Mouse (Mus musculus): Measurements from ENCODE around the gene 4930470P17Rik.
"Not testable (repeated sequence)": the region's sequence is repeated elsewhere in the genome, so short reads cannot be mapped to it uniquely, and the experiment has no call there.

Gene 4930470P17Rik

DNA sequence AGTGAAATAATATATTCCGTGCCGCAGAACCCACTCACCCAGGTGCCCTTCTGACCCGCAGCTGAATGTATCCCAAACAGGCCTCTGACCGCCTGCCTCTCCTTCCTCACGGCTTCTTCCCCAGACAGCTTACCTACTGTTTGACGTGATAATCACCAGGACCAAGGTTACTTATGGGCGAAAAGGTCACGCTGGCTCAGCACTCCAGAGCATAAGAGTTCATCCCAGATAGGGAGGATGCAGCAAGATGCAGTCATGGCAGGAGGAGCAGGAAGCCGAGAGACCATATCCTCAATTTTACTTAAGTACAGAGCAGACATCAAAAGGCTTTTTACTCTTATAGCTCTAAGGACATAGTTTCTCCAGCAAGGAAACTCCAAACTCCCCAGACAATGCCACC, at the start of gene 4930470P17Rik:
4930470P17Rik (minus strand) TSS at position 101 of the 400 bp plus-strand sequence.
- no peak for DNase-seq

- DNase-seq, result no peak
Measured at GRCm38 (mm10) chr2:170651483-170651882, 49.7 kb upstream of the 4930470P17Rik start.

- no peak for DNase-seq
Measured at GRCm38 (mm10) chr2:170648542-170648941, 46.7 kb upstream of the 4930470P17Rik start.

DNA sequence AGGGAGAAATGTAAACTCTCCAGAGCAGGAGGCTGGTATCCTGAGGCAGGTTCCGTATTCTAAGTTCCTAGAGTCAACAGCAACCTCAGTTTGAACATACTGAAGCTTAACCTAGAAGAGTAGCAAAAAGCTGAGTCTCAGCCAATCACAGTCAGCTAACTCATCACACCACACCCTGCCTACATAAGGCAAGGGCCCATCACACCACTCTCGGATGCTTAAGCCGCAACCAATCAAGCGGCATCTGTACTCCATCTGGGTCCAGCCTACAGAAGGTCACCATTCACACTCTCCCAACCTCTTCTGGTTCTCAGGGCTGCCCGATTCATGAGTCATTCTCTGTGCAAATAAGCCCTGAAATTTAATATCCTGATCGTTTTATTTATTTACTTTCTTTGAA, 44.4 kb upstream of the 4930470P17Rik start:
- DNase-seq, result no peak

DNA sequence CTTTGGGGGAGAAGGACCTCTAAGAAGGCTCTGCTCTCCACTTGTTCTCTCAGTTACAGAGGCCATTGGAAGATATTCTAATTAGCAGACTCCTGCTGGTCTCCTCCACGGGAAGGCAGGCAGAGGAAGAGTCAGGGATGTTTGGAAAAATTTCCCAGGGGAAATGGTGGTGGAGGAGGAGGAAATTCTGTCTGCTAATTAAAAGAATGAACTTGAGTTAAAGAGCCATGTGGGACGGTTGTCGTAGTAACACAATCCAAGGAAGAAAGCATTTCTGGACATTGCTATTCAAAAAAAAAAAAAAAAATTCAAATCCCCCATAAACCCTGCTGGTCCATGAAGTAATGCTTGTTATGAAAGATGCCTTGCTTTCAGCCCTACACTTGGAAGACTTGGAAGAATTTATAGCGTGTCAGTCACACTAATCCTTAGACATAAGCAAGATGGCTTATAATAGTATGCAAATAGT, 40.6 kb upstream of the 4930470P17Rik start:
- DNase-seq, result no peak

DNA sequence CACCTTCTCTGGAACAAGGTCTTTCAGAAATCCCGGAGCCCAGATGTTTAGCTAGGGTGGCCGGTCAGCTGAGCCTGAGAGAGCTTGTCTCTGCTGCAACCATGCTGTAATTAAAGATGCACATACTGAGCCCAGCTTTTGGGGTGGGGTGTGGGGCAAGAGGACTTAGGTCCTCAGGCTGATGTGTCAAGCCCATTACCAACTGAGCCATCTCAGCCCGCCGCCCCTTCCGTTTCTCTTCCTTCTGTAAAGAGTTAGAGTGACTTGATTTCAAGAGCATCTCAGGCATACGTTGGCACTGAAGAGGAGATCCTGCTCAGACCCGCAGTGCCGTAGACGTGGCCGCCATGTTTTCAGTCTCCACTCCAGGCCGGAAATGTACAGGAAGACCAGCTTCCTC, 38.5 kb upstream of the 4930470P17Rik start:
- no peak for DNase-seq

GRCm38 (mm10) chr2:170638746-170639145, 36.9 kb upstream of the 4930470P17Rik start:
- DNase-seq, result no peak

DNA sequence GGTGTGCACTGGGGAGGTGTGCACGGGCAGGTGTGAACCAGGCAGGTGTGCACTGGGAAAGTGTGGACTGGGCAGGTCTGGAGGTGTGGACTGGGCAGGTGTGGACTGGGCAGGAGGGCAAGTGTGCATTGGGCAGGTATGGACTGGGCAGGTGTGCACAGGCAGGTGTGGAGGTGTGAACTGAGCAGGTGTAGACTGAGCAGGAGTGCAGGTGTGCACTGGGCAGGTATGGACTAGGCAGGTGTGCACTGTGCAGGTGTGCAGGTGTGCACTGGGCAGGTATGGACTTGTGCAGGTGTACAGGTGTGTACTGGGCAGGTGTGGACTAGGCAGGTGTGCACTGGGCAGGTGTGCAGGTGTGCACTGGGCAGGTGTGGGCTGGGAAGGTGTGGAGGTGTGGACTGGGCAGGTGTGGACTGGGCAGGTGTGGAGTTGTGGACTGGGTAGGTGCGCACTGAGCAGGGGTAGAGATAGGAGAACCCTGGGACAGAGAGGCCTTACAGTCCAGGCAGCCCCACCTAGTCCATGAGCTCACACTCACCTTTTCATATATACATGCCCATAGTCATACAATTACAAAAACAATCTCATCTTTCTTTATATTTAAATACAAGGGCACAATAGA, 31.3 kb upstream of the 4930470P17Rik start:
- no peak for DNase-seq

DNA sequence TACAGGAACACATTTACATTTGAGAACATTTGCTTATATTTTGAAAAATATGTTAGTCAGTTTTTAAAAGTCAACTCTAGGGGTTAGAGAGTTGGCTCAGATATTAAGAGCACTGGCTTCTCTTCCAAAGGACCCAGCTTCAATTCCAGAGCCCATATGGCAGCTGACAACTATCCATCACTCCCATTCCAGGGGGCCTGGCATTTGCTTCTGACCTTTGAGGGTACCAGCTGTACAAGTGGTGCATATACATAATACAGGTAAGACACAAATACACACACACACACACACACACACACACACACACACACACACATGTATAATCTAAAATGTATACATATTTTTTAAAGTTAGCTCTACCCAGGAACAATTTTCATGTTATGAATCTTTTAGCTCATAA, 30.6 kb upstream of the 4930470P17Rik start:
- DNase-seq, result no peak

DNA sequence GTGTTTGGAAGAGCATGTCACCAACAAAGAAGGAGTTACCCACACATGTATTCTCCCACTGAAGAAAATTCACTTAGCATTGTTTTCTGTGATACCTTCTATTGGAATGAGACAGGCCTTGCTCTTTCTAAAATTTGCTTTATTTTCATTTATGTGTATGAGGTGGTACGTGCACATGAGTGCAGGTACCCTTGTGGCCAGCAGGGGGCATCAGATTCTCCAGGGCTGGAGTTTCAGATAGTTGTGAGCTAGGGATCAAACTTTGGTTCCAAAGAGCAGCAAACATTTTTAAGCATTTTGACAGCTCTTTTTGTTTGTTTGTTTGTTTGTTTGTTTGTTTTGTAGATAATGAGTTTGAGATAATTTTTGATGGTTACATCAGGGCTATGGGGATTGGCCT, 29.6 kb upstream of the 4930470P17Rik start:
- DNase-seq, result no peak

DNA sequence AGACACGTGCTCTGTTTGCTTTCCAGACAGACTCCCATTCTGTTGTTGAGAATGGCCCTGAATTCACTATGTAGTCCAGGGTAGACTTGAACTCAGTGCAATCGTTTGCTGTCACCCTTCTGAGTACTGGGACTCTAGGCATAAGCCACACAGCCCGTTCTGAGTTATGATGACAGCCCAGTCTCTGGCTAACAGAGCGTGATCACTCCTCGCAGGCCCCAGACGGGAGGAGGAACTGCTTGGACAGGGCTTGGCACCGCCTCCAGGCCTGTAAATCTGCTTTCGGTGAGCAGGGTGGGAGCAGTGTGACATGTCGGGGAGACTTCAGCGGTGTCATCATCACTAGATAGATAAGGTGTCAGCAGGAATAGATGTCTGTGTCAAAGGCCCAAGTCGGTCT, 28.7 kb upstream of the 4930470P17Rik start:
- no peak for DNase-seq

DNA sequence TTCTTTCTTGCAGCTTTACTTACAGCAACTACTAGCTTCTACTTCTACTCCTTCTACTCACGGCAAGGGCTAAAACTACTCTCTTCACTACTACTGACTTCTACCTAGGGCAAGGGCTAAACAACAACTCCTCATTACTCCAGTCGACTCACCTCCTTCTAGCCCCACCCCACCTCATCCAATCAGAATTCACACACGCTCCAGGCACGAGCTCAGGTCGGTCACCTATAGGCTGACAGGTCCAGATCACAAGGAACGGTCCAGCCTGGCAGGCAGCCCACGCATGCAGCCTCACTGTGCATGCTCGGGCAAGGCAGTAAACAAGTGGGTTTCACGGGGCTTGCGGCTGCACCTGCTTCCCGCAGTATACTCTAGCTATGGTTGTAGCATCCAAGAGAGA, 26.2 kb upstream of the 4930470P17Rik start:
- DNase-seq, result not testable (repeated sequence)

DNA sequence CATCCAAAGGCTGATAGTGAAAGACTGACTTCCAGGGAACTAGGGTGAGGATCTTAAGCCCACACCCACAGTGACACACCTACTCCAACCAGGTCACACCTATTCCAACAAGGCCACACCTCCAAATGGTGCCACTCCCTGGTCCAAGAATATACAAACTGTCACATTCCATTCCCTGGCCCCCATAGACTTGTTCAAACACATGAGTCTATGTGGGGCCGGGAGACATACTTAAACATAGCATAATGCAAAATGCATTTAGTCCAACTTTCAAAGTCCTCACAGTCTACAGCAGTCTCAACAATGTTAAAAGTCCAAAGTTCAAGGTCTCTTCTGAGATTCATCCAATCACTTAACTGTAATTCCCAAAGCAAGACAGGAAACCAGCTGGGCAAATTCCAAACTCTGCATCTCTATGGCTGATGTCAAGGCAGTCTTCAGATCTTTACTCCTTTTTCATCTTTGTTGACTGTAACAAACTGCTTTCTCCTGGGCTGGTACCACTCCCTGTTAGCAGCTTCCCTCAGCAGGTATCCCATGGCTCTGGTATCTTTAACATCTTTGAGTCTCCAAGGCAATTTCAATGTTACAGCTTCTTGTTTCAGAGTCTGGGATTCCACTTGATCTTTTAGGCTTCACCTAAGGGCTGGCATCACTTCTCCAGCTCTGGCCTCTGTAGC, 22.5 kb upstream of the 4930470P17Rik start:
- DNase-seq, result not testable (repeated sequence)

GRCm38 (mm10) chr2:170622985-170623384, 21.2 kb upstream of the 4930470P17Rik start:
- no peak for DNase-seq

GRCm38 (mm10) chr2:170618862-170619492, 17.2 kb upstream of the 4930470P17Rik start:
- DNase-seq, result no peak

DNA sequence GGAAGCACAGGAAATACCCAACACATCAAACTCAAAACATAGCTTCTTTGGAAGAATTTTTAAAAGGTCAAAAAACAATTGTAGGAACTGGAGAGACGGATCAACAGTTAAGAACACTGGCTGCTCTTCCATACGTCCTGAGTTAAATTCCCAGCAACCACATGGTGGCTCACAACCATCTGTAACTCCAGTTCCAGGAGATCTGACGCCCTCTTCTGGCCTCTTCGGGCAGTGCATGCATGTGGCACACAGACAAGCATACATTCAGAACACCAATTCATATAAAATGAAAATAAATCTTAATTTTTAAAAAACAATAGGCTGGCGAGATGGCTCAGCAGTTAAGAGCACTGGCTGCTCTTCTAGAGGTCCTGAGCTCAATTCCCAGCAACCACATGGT, 10.0 kb upstream of the 4930470P17Rik start:
- not testable (repeated sequence) for DNase-seq

DNA sequence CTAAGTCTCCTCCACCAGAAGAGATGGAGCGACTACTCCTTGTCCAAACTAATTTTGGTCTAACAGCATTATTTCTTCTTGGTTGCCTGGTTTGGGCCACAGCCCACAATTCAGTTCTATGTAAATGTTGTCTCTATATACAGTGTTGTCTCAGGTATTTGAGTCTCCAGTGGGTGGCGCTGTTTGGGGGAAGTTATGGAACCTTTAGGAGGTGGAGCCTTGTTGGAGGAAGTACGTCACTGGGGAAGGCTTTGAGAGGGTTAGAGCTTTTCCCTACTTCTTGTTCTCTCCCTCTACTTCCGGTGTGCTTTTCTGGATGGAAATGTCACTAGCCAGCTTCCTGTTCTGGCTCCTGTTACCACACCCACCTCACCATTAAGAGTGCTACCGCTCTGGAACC, 646 bp downstream of the 4930470P17Rik start:
- no peak for DNase-seq

DNA sequence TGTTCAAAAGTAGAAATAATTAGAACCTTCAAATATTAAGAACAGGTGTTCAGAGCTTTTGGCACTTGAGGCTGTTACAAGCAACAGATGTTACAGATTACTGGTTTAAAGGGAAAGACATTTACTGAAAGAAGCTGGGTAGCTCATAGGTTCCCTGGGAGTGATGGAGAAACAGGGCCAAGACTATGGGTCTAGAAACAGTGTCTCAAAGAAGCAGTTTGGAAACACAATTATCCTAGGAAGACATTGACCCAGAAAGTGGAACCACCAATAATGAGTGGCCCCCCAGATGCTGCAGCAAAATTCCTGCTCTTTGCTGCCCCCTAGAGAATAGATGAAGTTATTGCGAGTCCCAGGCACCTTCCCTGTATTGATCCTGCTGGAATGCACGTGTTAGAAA, 4.2 kb downstream of the 4930470P17Rik start:
- no peak for DNase-seq

- DNase-seq, result peak; percentile 29 to 48
Measured at GRCm38 (mm10) chr2:170596726-170597125, 5.1 kb downstream of the 4930470P17Rik start.

DNA sequence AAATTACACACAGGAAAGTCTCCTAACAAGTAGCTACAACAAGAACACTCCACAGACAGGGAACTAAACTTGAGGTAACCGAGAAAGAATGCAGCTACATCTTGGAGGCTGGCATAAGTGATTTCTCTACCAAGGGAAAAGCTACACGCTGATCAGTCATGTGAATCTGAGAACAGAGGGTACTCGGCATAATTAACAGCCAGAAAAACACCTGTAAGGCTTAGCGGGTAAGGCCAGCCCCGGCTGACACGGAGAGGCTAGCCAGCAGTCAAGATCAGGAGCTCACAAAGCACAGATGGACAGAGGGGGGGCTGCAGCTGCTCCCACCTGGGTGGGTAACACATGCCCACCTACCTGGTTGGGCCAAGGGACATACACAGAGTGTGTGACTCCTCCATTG, 9.7 kb downstream of the 4930470P17Rik start:
- DNase-seq, result no peak

- no peak for DNase-seq
Measured at GRCm38 (mm10) chr2:170588369-170588900, 13.4 kb downstream of the 4930470P17Rik start.

- no peak for DNase-seq
Measured at GRCm38 (mm10) chr2:170584678-170585077, 17.1 kb downstream of the 4930470P17Rik start.

DNA sequence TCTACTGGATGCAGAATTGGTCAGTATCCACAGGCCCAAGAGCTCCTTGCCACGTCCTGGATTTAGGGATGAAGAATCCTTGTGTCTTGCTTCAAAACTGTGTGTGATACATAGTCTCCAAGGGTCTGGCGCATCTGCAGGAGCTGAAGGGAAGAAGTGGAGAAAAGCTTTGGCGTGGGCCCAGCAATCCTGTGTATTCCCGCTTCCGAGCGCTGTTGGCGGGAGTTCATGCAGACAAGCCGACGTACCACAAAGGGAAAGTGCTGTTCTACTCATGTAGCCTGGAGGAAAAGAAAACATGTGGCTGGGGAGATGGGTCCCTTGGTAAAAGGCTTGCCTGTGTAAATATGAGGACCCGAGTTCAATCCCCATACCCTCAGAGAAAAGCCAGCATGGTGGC, 22.3 kb downstream of the 4930470P17Rik start:
- no peak for DNase-seq

GRCm38 (mm10) chr2:170578588-170578987, 23.2 kb downstream of the 4930470P17Rik start:
- no peak for DNase-seq
